Mouse (Mus musculus): Measurements from ENCODE around the gene Itgav. TPM values are rescaled to one million over a fixed set of nuclear protein-coding genes. Genes with fewer than 3 reads are reported as not detected.

The Itgav gene
- polyA plus RNA-seq, 1 experiment: 17.6 TPM

DNA sequence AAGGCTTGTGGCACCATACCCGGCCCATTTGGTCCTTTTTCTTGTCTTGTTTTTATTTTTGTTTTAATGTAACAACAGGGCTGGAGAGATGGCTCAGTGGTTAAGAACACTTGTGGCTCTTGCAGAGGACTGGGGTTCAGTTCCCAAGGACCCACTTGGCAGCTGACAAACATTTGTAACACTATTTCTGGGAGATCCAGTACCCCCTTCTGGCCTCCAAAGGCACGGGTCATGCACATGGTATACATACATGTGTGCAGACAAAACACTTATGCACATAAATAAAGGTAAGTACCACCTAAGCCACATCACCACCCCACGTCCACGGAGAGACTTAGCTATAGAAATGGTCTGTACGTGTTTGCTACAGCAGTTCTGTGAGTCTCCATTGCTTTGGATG lies 12.6 kb downstream of the Itgav start:
- no peak for TF ChIP-seq POLR2A (IDR thresholded peaks at IDR 0.05; ENCODE audit: borderline replicate concordance, extremely low read depth, insufficient read depth, insufficient read length, poor library complexity, severe bottlenecking)
- TF ChIP-seq CTCF (IDR thresholded peaks at IDR 0.05; ENCODE audit: borderline replicate concordance, extremely low read depth, insufficient read depth, insufficient read length): no peak
- no peak for DNase-seq (ENCODE audit: low read depth)

DNA sequence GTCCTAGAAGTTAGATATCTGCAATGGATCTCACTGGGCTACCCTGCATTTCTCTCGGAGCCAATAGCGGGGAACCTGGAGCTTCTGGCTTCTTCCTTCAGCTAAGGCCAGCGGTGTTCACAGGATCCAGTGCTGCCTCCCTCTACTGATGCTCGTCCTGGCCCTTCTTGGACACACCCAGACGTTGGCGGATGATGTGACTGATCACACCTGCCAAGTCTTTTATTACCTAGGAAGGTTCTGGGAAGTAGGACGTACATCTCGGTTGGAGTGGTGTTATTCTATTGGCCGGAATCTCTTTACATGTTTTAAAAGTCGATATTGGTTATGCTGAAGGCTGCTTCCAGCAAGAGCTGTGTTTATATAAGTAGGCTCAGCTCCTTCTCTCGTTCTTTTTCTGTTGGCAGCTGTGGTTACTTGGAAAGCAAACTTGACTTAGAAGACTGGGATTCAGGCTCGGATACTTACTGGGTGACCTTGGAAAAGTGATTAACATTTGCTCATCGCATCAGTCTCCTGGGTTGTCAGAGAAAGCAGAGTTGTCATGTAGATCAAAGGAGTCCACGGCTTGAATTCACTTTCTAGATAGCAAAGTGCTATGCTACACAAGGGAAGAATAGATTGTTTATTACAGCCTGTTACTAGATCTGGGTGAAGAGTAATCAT lies 14.5 kb downstream of the Itgav start:
- TF ChIP-seq CTCF (IDR thresholded peaks at IDR 0.05; ENCODE audit: borderline replicate concordance, extremely low read depth, insufficient read depth, insufficient read length) (no peak), POLR2A (IDR thresholded peaks at IDR 0.05; ENCODE audit: borderline replicate concordance, extremely low read depth, insufficient read depth, insufficient read length, poor library complexity, severe bottlenecking) (no peak)
- no peak for DNase-seq (ENCODE audit: low read depth)

DNA sequence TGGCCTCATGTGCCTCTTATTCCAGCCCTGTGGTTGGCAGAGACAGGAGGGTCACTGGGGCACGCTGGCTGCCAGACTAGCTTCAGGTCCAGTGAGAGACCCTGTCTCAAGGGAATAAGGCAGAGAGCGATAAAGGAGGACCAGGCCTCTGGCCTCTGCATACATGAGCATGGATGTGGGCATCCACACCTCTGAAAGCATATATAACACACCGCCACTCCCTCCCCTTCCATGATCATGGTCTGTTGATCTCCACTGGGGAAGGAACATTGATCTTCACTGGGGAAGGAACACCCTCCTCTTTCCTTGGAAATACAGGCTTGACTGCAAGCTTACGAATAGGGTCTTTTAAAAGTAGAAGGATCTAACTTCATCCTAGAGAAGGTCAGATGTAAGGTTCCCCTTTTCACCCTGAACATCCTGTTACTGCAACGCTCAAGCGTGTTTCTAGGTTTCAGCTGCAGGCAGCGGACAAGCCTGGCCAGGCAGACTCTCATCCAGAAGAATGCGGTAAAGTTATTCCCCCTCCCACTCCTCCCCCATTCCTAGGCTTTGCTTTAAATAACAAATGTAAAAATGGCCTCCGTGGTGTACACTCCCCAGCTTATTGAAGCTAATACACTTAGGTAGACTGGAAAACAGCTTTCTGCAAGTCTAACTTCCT lies 15.4 kb downstream of the Itgav start:
- peak; percentile 17 for DNase-seq (ENCODE audit: low read depth)
- TF ChIP-seq CTCF (IDR thresholded peaks at IDR 0.05; ENCODE audit: borderline replicate concordance, extremely low read depth, insufficient read depth, insufficient read length) (no peak), POLR2A (IDR thresholded peaks at IDR 0.05; ENCODE audit: borderline replicate concordance, extremely low read depth, insufficient read depth, insufficient read length, poor library complexity, severe bottlenecking) (no peak)

DNA sequence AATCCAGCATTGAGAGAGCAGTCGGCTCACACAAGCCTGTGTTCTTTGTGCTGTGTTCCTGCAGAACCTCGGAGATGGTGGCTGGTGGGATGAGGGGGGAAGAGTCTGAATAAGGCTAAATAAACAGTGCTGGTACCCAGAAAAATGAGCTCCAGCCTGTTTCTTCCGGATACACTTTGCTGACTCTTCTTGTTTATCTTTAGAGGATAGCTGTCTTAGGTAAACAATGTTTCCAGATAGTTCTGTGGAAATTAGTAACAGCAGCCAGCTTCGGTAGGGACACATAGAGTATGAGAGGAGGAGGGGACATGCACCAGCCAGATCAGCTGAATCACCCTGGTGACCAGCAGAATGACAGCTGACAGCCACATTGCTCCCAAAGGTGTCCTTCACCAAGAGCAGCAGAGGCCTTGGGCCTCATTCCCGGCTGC lies 16.4 kb downstream of the Itgav start:
- DNase-seq (ENCODE audit: low read depth): peak; percentile 36
- TF ChIP-seq POLR2A (IDR thresholded peaks at IDR 0.05; ENCODE audit: borderline replicate concordance, extremely low read depth, insufficient read depth, insufficient read length, poor library complexity, severe bottlenecking) (no peak), CTCF (IDR thresholded peaks at IDR 0.05; ENCODE audit: borderline replicate concordance, extremely low read depth, insufficient read depth, insufficient read length) (no peak)

DNA sequence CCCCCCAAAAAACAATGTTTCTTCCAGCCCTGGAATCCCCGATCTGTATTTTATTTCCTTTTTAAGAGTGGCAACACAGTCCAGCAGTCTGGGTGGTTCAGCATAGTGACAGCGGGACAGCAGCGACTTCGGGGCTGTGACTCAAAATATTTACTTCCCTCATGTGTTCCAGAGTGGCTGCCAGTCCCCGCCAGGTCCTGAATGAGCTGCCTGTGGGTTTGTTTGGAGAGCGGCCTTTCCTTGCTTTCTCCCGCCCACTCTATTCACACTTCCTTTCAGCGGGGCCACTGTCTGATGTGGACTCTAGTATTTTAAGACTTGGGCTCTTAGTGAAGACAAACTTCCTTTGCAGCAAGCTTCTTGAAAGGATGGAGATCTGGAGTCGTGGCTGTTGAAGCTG lies 18.0 kb downstream of the Itgav start:
- TF ChIP-seq CTCF (IDR thresholded peaks at IDR 0.05; ENCODE audit: borderline replicate concordance, extremely low read depth, insufficient read depth, insufficient read length) (no peak), POLR2A (IDR thresholded peaks at IDR 0.05; ENCODE audit: borderline replicate concordance, extremely low read depth, insufficient read depth, insufficient read length, poor library complexity, severe bottlenecking) (no peak)
- peak; percentile 39 for DNase-seq (ENCODE audit: low read depth)

DNA sequence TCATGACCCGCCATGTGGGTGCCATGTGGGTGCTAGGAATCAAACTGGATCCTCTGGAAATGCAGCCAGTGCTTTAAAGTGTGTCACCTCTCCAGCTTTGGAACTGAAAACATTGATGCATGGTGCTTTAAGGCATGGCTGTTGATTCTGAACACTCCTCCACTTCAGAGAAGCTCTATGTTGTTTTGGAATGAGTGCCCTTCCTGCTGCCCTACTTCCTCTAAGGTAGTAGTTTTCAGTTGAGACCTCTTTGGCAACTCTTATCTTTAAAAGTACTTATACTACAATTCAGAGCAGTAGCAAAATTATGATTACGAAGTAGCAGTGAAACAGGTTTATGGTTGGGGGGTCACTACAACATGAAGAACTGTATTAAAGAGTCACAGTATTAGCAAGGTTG lies 18.6 kb downstream of the Itgav start:
- no peak for DNase-seq (ENCODE audit: low read depth)
- TF ChIP-seq CTCF (IDR thresholded peaks at IDR 0.05; ENCODE audit: borderline replicate concordance, extremely low read depth, insufficient read depth, insufficient read length) (no peak), POLR2A (IDR thresholded peaks at IDR 0.05; ENCODE audit: borderline replicate concordance, extremely low read depth, insufficient read depth, insufficient read length, poor library complexity, severe bottlenecking) (no peak)

DNA sequence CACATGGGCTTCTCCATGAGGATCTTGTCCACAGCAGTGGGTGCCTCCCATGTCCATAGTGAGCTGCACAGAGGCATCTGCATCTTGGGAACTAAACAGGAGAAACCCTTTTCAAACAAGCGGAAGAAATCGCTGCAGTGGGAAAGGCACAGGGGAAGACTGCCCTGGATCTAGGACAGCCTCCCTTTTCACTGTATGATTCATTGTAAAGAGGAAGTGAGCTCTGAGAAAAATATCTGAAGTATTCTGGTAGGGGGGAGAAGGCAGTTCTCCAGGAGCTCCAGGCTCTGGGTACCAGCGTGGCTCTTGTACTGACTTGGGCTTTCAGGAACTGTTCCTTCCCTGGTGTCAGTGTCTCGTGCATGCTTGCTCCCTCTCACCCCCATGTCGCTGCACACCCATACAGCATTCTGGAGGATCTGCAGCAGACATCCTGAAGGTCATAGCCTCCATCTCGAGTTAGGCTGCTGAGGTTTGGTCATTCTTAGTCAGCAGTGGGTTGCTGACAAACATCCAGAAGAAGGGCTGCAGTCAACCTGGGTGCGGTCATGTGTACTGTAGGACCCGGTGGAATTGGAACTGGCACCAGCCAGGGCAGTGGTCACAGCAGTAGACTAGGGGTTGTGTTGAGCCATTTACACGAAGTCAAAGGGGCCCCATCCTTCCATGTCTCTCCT lies 20.2 kb downstream of the Itgav start:
- DNase-seq (ENCODE audit: low read depth): no peak
- no peak for TF ChIP-seq CTCF (IDR thresholded peaks at IDR 0.05; ENCODE audit: borderline replicate concordance, extremely low read depth, insufficient read depth, insufficient read length)
- no peak for TF ChIP-seq POLR2A (IDR thresholded peaks at IDR 0.05; ENCODE audit: borderline replicate concordance, extremely low read depth, insufficient read depth, insufficient read length, poor library complexity, severe bottlenecking)

DNA sequence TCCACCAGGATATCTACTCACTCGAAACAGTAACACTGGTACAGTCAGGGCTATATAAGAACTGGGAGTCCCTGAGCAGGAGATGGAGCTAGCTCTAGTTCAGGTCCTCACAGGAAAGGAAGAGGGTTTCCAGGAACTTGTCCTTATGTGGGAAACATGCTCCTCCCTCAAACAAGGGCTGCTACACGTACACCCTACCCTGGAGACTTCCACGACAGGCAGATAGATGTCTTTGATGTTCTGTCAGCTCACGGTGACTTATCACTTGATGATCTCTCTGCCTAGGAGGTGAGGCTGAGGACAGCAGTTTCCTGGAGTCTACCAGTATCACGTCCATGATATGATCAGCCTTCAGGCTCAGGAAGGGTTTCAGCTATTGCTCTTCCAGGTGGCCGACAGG lies 21.1 kb downstream of the Itgav start:
- TF ChIP-seq POLR2A (IDR thresholded peaks at IDR 0.05; ENCODE audit: borderline replicate concordance, extremely low read depth, insufficient read depth, insufficient read length, poor library complexity, severe bottlenecking): no peak
- no peak for TF ChIP-seq CTCF (IDR thresholded peaks at IDR 0.05; ENCODE audit: borderline replicate concordance, extremely low read depth, insufficient read depth, insufficient read length)
- DNase-seq (ENCODE audit: low read depth): no peak

DNA sequence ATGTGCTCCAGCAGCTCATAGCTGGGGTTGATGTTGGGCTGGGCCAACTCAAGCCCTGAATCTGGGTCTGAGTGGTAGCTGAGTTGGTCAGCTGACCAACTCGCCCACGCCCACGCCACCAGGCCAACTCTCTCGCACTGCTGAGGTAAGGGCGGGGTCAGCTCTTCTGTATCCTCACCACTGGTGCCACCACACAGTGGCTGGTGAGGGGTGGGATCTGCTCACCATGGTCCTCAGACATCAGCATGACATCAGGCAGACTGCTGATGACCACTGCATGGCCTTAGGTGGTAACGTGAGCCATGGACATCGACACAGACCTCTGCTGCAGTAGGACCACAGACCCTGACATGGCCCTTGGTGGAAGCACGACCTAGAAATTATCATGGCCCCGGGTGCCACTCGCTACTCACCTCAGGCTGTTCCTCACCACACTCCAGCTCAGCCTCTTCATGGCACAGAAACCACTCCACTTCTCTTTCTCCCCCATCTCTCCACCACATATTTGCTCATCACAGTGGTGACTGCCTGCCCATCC lies 24.5 kb downstream of the Itgav start:
- TF ChIP-seq CTCF (IDR thresholded peaks at IDR 0.05; ENCODE audit: borderline replicate concordance, extremely low read depth, insufficient read depth, insufficient read length) (no peak), POLR2A (IDR thresholded peaks at IDR 0.05; ENCODE audit: borderline replicate concordance, extremely low read depth, insufficient read depth, insufficient read length, poor library complexity, severe bottlenecking) (no peak)

DNA sequence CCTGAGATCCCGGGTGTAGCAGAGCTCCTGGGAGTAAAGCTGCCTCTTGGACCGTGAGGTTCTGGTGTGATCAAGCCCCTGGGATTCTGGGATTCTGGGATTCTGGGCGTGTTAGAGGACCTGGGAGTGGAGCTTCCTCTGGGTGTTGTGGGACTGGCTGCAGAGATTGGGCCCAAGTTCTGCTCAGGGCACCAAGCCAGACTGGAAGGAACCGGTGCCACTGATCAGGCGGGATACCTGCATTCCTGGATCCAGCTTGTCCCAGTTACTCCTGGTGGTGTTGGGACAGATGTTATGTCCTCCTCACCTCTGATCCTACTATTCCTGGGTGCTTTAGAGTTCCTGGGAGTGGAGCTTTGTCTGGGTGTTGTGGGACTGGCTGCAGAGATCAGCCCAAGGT lies 28.8 kb downstream of the Itgav start:
- no peak for TF ChIP-seq CTCF (IDR thresholded peaks at IDR 0.05; ENCODE audit: borderline replicate concordance, extremely low read depth, insufficient read depth, insufficient read length)
- no peak for TF ChIP-seq POLR2A (IDR thresholded peaks at IDR 0.05; ENCODE audit: borderline replicate concordance, extremely low read depth, insufficient read depth, insufficient read length, poor library complexity, severe bottlenecking)
- no peak for DNase-seq (ENCODE audit: low read depth)

More for the DNA sequence above, 24.5 kb downstream of the Itgav start:
- DNase-seq (ENCODE audit: low read depth): no peak

DNA sequence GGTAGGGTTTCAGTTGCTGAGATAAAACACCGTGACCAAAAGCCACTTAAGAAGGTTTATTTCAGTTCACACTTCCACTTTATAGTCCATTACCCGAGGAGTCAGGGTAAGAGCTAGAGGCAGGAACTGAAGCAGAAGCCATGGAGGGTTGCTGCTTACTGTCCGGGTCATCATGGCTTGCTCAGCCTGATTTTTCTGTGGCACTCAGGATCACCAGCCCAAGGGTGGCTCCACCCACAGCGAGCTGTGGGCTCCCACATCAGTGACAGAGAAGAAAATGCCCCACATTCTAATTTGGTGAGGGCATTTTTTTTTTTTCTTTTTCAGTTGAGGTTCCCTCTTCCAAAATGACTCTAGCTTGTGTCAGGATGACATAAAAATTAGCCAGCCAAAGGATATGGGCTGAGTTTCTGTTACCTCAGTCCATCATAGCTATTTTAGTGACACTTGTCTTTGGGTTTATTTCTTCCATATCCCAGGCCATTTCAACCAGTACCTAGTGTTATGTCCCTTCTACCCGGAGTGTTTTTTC lies 30.2 kb downstream of the Itgav start:
- no peak for DNase-seq (ENCODE audit: low read depth)
- TF ChIP-seq CTCF (IDR thresholded peaks at IDR 0.05; ENCODE audit: borderline replicate concordance, extremely low read depth, insufficient read depth, insufficient read length) (no peak), POLR2A (IDR thresholded peaks at IDR 0.05; ENCODE audit: borderline replicate concordance, extremely low read depth, insufficient read depth, insufficient read length, poor library complexity, severe bottlenecking) (no peak)

Measured in brain, embryonic 14.5 days (tissue).